Mouse (Mus musculus) gastrocnemius, postnatal 4 days (tissue): ENCODE results near the gene Gprc5c. TPM values are rescaled to one million over a fixed set of nuclear protein-coding genes. Genes with fewer than 3 reads are reported as not detected.

Experiments
- DNase-seq, 2 experiments: peaks; one replicate each; pipeline ENCODE4 v3.0.0; 2021 to 2022; ENCODE audit warnings: low spot score in 2 of 2, mixed read lengths in 2 of 2
- total RNA-seq, 2 experiments: library from RNA; stranded (reverse); gene quantifications; 2 replicates each; pipeline ENCODE4 v1.2.3; 2021

The Gprc5c gene
- total RNA-seq, 2 experiments from 2014 or later, result 51.0 to 57.9 TPM

GRCm38 (mm10) chr11:114830433-114830773, 20.5 kb upstream of the Gprc5c start:
- no peak for DNase-seq

- no peak for DNase-seq
Observed at GRCm38 (mm10) chr11:114833166-114833565, 17.8 kb upstream of the Gprc5c start.

GRCm38 (mm10) chr11:114843818-114844463, 7.0 kb upstream of the Gprc5c start:
- DNase-seq, result peak in 1 of 2 experiments; percentile 65

GRCm38 (mm10) chr11:114844464-114845220, 6.3 kb upstream of the Gprc5c start:
- no peak for DNase-seq

DNA sequence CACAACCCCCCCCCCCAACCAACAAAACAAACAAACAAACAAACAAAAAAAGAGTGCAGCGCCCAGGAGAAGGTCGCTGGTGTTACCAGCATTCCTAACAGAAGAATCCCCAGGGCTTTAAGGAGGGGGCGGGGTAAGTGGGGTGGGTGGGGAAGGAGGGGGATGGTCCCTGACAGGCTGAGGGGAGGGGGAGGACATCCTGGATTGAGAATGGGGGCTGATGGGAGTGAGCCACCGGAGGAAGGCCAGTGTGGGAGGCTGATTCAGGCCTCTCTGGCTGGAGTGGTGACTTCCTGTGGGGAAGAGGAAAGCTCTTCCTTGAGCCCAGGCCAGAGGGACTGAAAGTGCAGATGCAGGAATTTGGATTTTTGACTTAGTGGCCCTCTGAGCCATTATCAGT, 4.6 kb upstream of the Gprc5c start:
- DNase-seq, result no peak

DNA sequence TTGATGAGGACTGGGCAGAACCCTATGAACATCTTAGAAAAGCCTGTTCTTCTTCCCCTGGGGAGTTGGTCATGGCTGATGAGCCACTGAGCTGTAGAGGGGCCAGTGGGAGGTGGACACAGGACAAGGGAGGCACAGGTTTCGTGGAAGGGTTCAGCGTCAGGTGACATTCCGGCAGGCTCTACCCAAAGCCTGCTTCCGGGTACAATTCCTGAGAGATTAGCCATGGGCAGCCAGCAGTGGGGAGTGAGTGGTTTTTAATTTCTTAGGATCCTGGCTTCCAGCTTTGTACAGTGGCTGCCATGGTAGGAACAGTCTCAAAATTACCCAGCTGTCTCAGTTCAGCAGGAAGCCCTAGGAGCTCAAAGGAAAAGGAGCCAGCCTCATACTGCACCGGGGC, 3.9 kb upstream of the Gprc5c start:
- no peak for DNase-seq

- DNase-seq, result no peak
Observed at GRCm38 (mm10) chr11:114849572-114849971, 1.4 kb upstream of the Gprc5c start.

GRCm38 (mm10) chr11:114850066-114850451, 893 bp upstream of the Gprc5c start:
- no peak for DNase-seq

- peak in 1 of 2 experiments; percentile 38 for DNase-seq
Observed at GRCm38 (mm10) chr11:114851269-114851607, 286 bp downstream of the Gprc5c start.

DNA sequence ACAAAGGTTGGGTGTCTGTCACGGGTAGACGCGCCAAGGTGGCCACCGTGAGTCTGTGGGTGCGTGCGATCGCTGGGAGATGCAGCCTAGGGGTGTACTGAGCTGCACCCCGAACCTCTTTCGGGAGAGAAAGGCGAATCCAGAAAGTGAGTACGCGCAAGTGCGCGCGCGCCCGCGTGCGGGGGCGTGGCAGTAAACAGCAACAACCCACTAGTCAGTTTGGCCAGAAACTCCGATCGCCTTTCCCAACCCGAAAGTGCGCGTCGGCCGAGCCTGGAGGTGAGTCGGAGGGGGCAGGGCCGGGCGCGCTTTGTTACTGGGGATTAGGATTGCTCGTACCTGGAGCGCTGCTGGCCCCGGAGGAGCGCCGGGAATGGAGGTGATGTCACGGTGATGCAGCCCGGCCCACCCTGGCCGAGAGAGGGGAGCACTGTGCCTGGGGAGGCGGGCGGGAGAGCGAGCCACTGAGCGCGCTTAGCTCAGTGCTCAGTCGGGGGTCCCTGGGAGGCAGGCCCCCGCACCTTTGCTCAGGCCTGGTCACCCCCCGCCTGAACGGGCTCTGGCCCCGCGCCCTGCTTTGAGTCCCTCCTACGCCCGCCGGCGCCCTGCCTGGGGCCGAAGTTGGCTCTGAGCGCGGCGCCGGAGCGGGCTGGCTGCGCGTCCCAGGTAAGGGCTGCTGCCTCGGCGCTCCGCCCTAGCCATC, 807 bp downstream of the Gprc5c start:
- peak; percentile 55 to 76 for DNase-seq

DNA sequence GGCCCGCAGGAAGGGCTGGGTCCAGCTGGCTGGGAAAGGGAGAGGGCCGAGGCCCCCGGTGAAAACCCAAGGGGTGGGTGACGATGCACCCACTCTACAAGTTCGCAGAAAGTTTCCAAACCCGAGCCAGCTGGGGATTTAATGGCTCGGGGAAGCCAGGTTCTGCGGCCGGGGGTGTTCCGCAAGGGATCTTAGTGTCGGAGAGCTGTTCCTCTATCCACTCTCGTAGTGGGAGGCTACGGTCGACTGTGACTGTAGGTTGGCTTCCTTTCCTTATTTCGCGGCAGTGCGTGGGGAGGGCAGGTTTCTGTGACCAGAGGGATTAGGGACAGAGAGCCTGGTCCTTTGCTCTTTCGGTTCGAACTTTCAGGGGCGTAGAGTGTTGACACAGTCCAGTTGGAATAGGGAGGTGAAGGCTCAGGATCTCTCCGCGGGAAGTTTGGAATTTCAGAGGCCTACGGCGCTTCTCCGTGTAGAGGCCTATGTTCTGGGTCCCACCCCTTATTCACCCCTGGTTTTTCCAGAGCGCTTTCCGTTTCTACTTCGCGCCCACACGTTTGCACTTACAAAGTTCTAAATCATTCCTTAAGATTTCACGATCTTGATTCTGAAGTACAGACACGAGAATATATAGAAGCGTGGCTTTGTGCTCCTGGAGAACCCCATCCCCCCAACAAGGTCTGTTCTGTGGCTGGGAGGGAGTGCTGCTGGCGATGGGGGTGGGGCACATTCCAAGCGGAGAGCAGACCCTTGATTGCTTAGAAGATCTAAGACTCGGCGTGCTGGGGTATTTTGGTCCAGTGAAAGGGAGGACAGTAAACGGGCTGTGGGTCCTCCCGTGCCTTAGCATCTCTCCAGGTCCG, 1.6 kb downstream of the Gprc5c start:
- no peak for DNase-seq

- no peak for DNase-seq
Observed at GRCm38 (mm10) chr11:114853174-114853838, 2.4 kb downstream of the Gprc5c start.

GRCm38 (mm10) chr11:114854581-114854980, 3.6 kb downstream of the Gprc5c start:
- DNase-seq, result no peak

DNA sequence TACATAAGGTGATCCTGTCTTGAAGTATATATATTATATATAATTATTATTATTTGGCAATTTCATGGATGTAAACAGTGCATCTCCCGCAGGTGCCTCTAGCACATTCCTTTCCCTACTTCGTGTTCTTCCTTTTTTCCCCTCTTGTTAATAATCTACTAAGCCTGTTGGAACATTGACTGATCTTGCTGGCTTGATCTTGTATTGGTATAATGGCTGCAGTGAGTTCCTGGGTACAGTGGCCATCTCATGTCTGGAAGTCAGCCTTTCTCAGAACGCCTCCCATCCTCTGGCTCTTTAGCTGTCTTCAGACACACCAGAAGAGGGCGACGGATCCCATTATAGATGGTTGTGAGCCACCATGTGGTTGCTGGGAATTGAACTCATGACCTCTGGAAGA, 5.2 kb downstream of the Gprc5c start:
- DNase-seq, result no peak

GRCm38 (mm10) chr11:114858641-114859040, 7.7 kb downstream of the Gprc5c start:
- no peak for DNase-seq

- no peak for DNase-seq
Observed at GRCm38 (mm10) chr11:114861057-114861456, 10.1 kb downstream of the Gprc5c start.

GRCm38 (mm10) chr11:114862687-114863086, 11.7 kb downstream of the Gprc5c start:
- no peak for DNase-seq

- no peak for DNase-seq
Observed at GRCm38 (mm10) chr11:114863918-114864420, 13.0 kb downstream of the Gprc5c start.

- DNase-seq, result no peak
Observed at GRCm38 (mm10) chr11:114865999-114866398, 15.0 kb downstream of the Gprc5c start.

DNA sequence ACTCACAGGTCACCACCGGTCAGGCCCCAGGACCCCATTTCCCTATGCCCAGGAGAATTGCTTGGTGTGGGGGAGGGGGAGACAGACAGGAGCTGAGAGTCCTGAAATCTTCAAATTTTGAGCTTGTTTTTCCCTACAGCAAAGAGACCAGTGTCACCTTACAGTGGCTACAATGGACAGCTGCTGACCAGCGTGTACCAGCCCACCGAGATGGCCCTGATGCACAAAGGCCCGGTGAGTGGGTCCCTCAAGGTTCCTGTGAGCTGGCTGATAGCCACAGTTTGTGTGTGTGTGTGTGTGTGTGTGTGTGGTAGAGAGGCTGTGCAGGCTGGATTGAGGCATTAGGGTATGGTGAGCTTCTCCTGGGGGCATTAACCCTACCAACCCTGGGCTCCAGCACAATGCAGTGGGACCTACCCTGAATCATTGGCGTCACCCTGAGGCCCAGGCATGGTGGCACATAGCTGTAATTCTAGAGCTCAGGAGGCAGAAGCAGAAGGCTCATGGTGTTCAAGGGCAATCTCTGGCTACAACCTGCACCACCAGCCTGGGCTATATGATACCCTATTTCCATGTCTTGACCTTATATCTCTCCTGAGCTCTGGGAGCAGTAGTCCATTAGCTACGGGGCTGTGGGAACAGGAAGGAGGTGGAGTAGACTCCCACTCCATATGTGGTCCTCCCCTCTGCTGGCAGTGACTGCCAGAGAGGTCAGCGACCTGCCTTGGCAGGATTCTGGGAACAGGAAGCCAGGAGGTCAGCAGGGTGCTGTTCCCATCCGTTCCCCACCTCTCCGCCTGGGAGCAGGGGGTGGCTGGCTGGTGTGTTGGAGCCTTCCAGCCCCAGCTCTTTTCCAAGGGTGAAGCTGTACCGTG, 15.8 kb downstream of the Gprc5c start:
- no peak for DNase-seq
